Mouse (Mus musculus) embryonic facial prominence, embryonic 14.5 days (tissue): ENCODE measurements at regions not wholly inside any gene's neighbourhood (a gene's known extent, or its start where the extent isn't known, plus 50 kb on each side); places are given as distances from the start of the nearest gene placed in this dataset.

Experiments
- ATAC-seq: fragments of 200-750 bp; cut with Nextera tagmentation; 2 replicates; pipeline ENCODE4 v1.8.0; 2017; ENCODE audit warnings: low read depth, moderate number of reproducible peaks, moderate TSS enrichment
- DNase-seq: peaks from one replicate; pipeline ENCODE4 v3.0.0-alpha.2; 2015; ENCODE audit warnings: low spot score
- H3K27ac ChIP-seq: fragments of 300-500 bp; sonication (generic); replicated peaks from 2 replicates; pipeline ENCODE4 v1.5.1; 2014; ENCODE audit warnings: low read depth, mild to moderate bottlenecking, low read length, moderate library complexity
- H3K27me3 ChIP-seq: fragments of 300-500 bp; sonication (generic); replicated peaks from 2 replicates; pipeline ENCODE4 v1.6.1; 2014; ENCODE audit warnings: low read length; ENCODE audit not compliant: control insufficient read depth, insufficient read depth
- H3K36me3 ChIP-seq: fragments of 300-500 bp; sonication (generic); 2 replicates; pipeline ENCODE4 v1.6.1; 2014; ENCODE audit warnings: low read length, mixed read lengths; ENCODE audit not compliant: control insufficient read depth, insufficient read depth
- H3K4me1 ChIP-seq: fragments of 300-500 bp; sonication (generic); 2 replicates; pipeline ENCODE4 v1.6.1; 2014; ENCODE audit warnings: antibody characterized with exemption, low read length; ENCODE audit not compliant: control insufficient read depth, insufficient read depth
- H3K4me2 ChIP-seq: fragments of 300-500 bp; sonication (generic); 2 replicates; pipeline ENCODE4 v1.6.1; 2014; ENCODE audit warnings: low read depth, mild to moderate bottlenecking, low read length, moderate library complexity, mixed read lengths
- H3K4me3 ChIP-seq: fragments of 300-500 bp; sonication (generic); 2 replicates; pipeline ENCODE4 v1.5.1; 2014; ENCODE audit warnings: low read depth, mild to moderate bottlenecking, low read length
- H3K9ac ChIP-seq: fragments of 300-500 bp; sonication (generic); 2 replicates; pipeline ENCODE4 v1.6.1; 2014; ENCODE audit warnings: low read depth, mild to moderate bottlenecking, low read length, moderate library complexity, mixed read lengths
- H3K9me3 ChIP-seq: fragments of 300-500 bp; sonication (generic); 2 replicates; pipeline ENCODE4 v1.6.1; 2016; ENCODE audit warnings: low read length; ENCODE audit not compliant: control insufficient read depth
- WGBS: fragments of 180-500 bp; shearing (Covaris S2); extraction: QIAGEN DNeasy Blood & Tissue Kit; methylation state at CpG from one replicate; pipeline ENCODE4 v1.1.7; 2014; 5-methylcytosine and 5-hydroxymethylcytosine counted together

DNA sequence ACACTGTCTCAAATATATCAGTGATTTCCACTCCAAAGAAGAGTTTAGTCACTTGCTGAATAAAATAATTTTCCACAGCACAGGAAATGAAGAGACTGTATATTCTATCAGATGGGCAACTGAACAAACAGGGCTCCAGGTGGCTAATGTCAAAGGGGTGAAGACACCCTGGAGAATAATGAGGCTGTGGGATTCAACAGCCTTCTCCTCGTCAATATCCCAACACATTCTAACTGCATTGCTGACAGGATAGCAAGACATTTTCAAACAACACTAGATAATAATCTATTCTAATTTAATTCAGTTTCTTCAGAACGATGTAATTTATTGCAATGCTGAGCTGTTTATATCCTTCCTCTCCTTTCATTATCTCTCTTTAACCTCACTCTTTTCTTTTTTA is 134.4 kb upstream of the Klhl13 start:
- H3K4me2 ChIP-seq, result no peak overlapping the region
- H3K36me3 ChIP-seq, result no peaks in the 10 kb centered on the region
- H3K27me3 ChIP-seq, result no peaks in the 10 kb centered on the region
- no peak for ATAC-seq
- H3K4me1 ChIP-seq, result no peaks in the 10 kb centered on the region
- WGBS, result 50% methylated on average over 2 of the region's 2 CpGs
- H3K4me3 ChIP-seq, result no peak overlapping the region
- H3K27ac ChIP-seq, result no peak overlapping the region
- H3K9me3 ChIP-seq, result no peaks in the 10 kb centered on the region
- DNase-seq, result no peak
- H3K9ac ChIP-seq, result no peak overlapping the region

- no peak overlapping the region for H3K4me3 ChIP-seq
- ATAC-seq, result peak; percentile 60; the same call in 1 of the 2 replicates
- no peak overlapping the region for H3K27ac ChIP-seq
- H3K4me1 ChIP-seq, result no peaks in the 10 kb centered on the region
- no peaks in the 10 kb centered on the region for H3K9me3 ChIP-seq
- no peaks in the 10 kb centered on the region for H3K27me3 ChIP-seq
- WGBS, result 20% methylated on average over 1 of the region's 1 CpGs
- no peaks in the 10 kb centered on the region for H3K36me3 ChIP-seq
- no peak overlapping the region for H3K4me2 ChIP-seq
- peak; percentile 41 for DNase-seq
- no peak overlapping the region for H3K9ac ChIP-seq
These were observed 130.3 kb upstream of the Klhl13 start for GRCm38 (mm10) chrX:23495199-23495598.

DNA sequence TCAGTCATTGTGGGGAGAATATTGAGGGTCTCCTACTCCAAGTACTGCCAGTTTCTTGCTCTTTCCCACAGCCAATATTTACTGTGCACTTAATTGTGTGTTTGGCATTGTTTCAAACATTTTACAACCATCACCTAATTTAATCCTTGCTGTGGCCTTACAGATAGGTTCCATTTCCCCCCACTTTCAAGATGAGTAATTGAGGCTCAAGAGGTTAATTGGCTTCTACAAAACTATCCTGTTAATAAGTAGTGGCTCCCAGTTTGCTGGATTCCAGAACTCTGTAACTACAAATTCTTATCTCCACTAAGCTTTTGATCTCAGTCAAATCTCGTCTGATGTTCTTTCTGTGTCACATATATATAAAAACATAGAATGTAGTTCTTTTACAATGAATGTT is 112.0 kb upstream of the Klhl13 start:
- no peak overlapping the region for H3K9ac ChIP-seq
- WGBS, result 53% methylated on average over 1 of the region's 1 CpGs
- no peaks in the 10 kb centered on the region for H3K36me3 ChIP-seq
- no peaks in the 10 kb centered on the region for H3K27me3 ChIP-seq
- no peaks in the 10 kb centered on the region for H3K4me1 ChIP-seq
- no peak overlapping the region for H3K27ac ChIP-seq
- DNase-seq (no peak), ATAC-seq (no peak)
- no peaks in the 10 kb centered on the region for H3K9me3 ChIP-seq
- no peak overlapping the region for H3K4me2 ChIP-seq
- H3K4me3 ChIP-seq, result no peak overlapping the region

DNA sequence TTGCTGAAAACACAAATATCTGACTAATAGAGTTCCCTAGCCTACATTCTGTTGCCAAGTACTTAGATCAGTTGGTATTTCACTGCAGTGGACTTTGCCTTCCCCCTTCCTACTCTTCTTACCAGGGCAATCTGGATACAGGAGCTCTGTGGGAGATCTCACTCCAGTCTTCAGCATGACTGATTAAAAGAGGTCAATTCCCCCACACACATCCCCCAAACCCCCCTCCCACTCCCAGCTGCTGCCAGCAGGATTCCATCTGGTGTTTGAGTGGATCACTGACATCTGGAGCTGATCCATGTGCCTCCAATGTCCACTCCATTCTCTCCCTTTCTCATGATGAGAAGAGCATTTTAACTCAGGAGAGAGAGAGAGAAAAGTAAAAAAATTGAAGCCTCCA is 101.1 kb upstream of the Klhl13 start:
- no peaks in the 10 kb centered on the region for H3K36me3 ChIP-seq
- no peak overlapping the region for H3K4me3 ChIP-seq
- no peaks in the 10 kb centered on the region for H3K9me3 ChIP-seq
- no peak overlapping the region for H3K4me2 ChIP-seq
- no peaks in the 10 kb centered on the region for H3K4me1 ChIP-seq
- H3K27me3 ChIP-seq, result no peaks in the 10 kb centered on the region
- peak; percentile 7 for DNase-seq
- no peak overlapping the region for H3K27ac ChIP-seq
- H3K9ac ChIP-seq, result no peak overlapping the region
- no peak; the same call in 1 of the 2 replicates for ATAC-seq

- Histone ChIP-seq H3K4me2 (no peak overlapping the region), H3K4me1 (no peaks in the 10 kb centered on the region), H3K27me3 (no peaks in the 10 kb centered on the region), H3K9me3 (no peaks in the 10 kb centered on the region), H3K27ac (no peak overlapping the region), H3K9ac (no peak overlapping the region), H3K4me3 (no peak overlapping the region), H3K36me3 (no peaks in the 10 kb centered on the region)
- 79% methylated on average over 3 of the region's 3 CpGs for WGBS
- ATAC-seq, result no peak
- peak; percentile 3 for DNase-seq
These were observed 88.7 kb upstream of the Klhl13 start for GRCm38 (mm10) chrX:23453616-23454015.

DNA sequence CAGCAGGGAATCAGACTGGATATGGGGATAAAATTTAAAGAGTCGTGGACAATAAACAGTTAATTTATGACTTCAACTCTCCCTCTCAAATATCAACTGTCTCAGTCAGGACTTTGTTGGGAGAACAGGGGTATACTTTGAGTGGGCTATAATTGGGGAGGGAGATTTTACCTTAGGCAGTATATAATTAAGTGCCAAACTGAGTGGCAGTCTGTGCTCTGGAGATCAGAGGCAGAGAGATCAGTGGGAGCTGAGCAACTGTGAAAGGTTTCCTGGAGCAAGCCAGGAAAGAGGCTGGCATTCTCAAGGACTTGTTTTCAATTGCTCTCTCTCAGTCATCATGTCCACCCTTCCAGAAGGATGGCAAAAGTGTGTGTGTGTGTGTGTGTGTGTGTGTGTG is 57.9 kb upstream of the Klhl13 start:
- no peaks in the 10 kb centered on the region for H3K9me3 ChIP-seq
- H3K4me2 ChIP-seq, result no peak overlapping the region
- H3K27ac ChIP-seq, result no peak overlapping the region
- H3K36me3 ChIP-seq, result no peaks in the 10 kb centered on the region
- DNase-seq (peak; percentile 18), ATAC-seq (peak; percentile 63; the same call in 1 of the 2 replicates)
- H3K4me1 ChIP-seq, result no peaks in the 10 kb centered on the region
- H3K4me3 ChIP-seq, result no peak overlapping the region
- no peak overlapping the region for H3K9ac ChIP-seq
- 27% methylated on average over 1 of the region's 1 CpGs for WGBS
- H3K27me3 ChIP-seq, result no peaks in the 10 kb centered on the region

DNA sequence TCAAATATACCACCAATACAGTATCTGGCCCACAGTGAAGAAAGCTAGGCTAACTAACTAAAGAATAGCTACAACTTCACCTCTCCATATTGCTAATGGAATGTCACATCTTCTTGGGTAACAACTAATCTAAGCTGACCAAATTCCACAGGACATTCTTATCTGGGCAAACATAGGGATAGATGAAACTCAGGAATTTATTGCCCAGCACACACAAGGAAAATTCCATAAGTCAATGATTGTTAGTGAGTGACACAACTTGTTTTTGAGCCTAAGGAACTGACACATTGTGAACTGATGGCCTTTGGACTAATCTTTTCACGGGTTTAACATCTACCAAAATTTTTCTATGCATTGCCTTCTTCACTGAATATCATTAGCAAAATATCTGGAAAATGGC is 52.6 kb upstream of the Klhl13 start:
- Histone ChIP-seq H3K36me3 (no peaks in the 10 kb centered on the region), H3K4me3 (no peak overlapping the region), H3K27ac (no peak overlapping the region), H3K27me3 (no peaks in the 10 kb centered on the region), H3K4me1 (no peaks in the 10 kb centered on the region), H3K9ac (no peak overlapping the region), H3K4me2 (no peak overlapping the region), H3K9me3 (no peaks in the 10 kb centered on the region)
- DNase-seq (no peak), ATAC-seq (no peak)
- WGBS, result 68% methylated on average over 1 of the region's 1 CpGs
